Mouse (Mus musculus): ENCODE data around the gene Mgrn1. TPM values are rescaled to one million over a fixed set of nuclear protein-coding genes. Genes with fewer than 3 reads are reported as not detected.

The Mgrn1 gene
- 0.29 and 0.43 TPM in 2 replicates for polyA plus RNA-seq (2012)

DNA sequence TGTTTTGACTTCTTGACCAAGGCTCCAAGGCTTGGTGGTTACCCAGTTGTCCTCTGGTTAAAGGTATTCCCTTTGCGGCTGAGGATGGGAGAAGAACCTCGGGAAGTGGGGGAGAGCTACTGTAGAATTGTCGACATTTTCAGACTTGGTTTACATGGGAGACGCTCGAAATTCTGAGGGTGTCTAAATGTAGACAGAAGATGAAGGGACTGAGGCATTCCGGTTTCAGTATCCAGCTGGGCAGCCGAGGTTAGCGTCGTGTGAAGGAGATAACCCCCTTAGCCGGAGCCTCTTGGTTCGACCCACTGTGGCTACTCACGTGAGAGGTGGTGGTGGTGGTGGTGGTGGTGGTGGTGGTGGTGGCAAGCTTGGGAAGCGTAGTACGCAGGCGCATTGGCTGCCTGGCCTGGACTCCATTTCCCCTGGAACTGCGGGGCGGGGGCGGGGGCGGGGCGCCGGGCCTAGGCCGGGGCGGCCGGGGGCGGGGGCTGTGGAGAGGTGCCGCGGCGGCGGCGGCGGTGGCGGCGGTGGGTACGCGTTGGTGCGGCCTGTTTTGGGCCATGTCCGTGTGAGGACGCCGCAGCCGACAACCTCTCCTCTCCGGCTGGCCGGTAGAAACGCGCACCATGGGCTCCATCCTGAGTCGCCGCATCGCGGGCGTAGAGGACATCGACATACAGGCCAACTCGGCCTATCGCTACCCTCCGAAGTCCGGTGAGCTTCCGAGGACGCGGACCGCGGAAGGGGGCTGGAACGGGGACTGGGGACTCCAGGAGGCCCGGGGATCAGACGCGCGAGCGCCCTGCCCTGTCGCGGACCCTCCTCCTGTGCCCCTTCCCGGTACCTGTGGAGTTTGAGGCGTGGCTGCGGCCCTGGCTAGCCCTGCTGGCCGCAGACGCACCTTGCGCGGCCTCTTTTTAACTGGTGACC is at the start of gene Mgrn1:
TSS of gene Mgrn1 (plus strand) at position 490 of the 930 bp plus-strand sequence.
- peaks cover 46% of the 10 kb centered on the region for H3K4me1 ChIP-seq (ENCODE audit: control insufficient read depth)
- no peaks in the 10 kb centered on the region for H3K27me3 ChIP-seq (ENCODE audit: control insufficient read depth)
- peak within 1 kb of the TSS; percentile 83 for H3K4me3 ChIP-seq (replicated peaks)
- TF ChIP-seq GATA1 (IDR thresholded peaks at IDR 0.05; ENCODE audit: low read length) (no peak), TAL1 (IDR thresholded peaks at IDR 0.05; ENCODE audit: low read length) (no peak)
- no peaks in the 10 kb centered on the region for H3K9me3 ChIP-seq (ENCODE audit: control insufficient read depth, low read length)
- H3K36me3 ChIP-seq (ENCODE audit: control insufficient read depth): peaks cover 2% of the 10 kb centered on the region

DNA sequence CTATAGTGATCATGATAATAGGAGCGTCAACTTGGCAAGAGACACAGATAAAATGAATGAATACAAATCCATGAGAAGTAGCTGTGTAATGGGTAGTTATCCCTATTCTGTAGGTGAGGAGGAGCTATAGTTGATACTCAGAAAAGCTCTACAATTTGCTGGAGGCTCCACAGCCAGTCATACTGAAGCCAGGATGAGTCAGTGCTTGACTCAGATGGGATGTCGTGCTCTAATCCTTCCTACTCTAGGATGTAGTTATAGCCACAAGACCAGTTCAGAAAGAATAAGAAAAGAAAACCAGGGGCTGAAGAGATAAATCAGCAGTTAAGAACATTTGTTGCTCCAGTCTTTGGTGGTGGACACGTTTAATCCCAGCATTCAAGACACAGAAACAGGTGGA is 48.4 kb upstream of the Mgrn1 start:
- no peaks in the 10 kb centered on the region for H3K9me3 ChIP-seq (ENCODE audit: control insufficient read depth, low read length)
- no peaks in the 10 kb centered on the region for H3K27me3 ChIP-seq (ENCODE audit: control insufficient read depth)
- TF ChIP-seq GATA1 (IDR thresholded peaks at IDR 0.05; ENCODE audit: low read length): no peak
- TF ChIP-seq TAL1 (IDR thresholded peaks at IDR 0.05; ENCODE audit: low read length): no peak
- H3K36me3 ChIP-seq (ENCODE audit: control insufficient read depth): no peaks in the 10 kb centered on the region
- H3K4me1 ChIP-seq (ENCODE audit: control insufficient read depth): no peaks in the 10 kb centered on the region
- no peak overlapping the region for H3K4me3 ChIP-seq (replicated peaks)

DNA sequence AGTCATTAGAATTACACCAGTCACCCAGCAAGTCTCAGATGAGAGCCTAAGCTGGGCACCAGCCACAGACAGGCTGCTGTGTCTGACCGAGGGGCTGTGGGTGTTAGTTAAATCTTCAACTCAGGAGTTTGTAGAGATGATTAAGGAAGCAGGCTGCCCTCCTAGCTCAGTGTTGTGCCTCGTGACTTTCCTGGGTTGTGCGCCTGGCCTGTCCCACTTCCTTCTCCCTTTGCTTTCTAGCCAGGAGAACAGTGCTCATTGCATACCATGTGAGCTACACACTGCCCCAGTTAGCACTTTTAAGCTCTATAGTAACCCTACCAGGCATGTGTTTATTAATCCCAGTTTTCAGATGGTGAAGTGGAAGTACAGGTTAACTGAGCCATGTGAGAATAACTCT is 46.5 kb upstream of the Mgrn1 start:
- no peaks in the 10 kb centered on the region for H3K9me3 ChIP-seq (ENCODE audit: control insufficient read depth, low read length)
- H3K27me3 ChIP-seq (ENCODE audit: control insufficient read depth): no peaks in the 10 kb centered on the region
- no peak overlapping the region for H3K4me3 ChIP-seq (replicated peaks)
- H3K36me3 ChIP-seq (ENCODE audit: control insufficient read depth): no peaks in the 10 kb centered on the region
- no peaks in the 10 kb centered on the region for H3K4me1 ChIP-seq (ENCODE audit: control insufficient read depth)
- no peak for TF ChIP-seq GATA1 (IDR thresholded peaks at IDR 0.05; ENCODE audit: low read length)
- TF ChIP-seq TAL1 (IDR thresholded peaks at IDR 0.05; ENCODE audit: low read length): no peak

DNA sequence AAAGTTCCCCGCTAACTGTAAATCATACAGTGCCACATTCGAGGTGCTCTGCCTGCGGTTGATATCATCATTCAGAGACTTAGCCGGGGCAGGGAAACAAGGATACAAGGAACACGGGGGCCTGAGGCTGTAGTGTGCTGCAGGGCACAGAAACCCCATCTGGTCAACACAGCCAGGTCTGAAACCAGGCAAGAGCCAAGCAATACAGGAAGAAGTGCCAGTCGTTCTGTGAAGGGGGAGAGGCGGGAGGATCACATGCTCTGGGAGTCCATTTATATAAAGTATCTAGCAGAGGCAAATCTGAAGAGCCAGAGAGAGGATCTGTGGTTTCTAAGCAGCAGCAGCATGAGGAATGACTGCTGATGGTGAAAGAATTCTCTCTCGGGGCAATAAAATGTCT is 45.8 kb upstream of the Mgrn1 start:
- H3K4me3 ChIP-seq (replicated peaks): no peak overlapping the region
- TF ChIP-seq GATA1 (IDR thresholded peaks at IDR 0.05; ENCODE audit: low read length) (no peak), TAL1 (IDR thresholded peaks at IDR 0.05; ENCODE audit: low read length) (no peak)
- H3K36me3 ChIP-seq (ENCODE audit: control insufficient read depth): no peaks in the 10 kb centered on the region
- no peaks in the 10 kb centered on the region for H3K4me1 ChIP-seq (ENCODE audit: control insufficient read depth)
- H3K9me3 ChIP-seq (ENCODE audit: control insufficient read depth, low read length): no peaks in the 10 kb centered on the region
- no peaks in the 10 kb centered on the region for H3K27me3 ChIP-seq (ENCODE audit: control insufficient read depth)

DNA sequence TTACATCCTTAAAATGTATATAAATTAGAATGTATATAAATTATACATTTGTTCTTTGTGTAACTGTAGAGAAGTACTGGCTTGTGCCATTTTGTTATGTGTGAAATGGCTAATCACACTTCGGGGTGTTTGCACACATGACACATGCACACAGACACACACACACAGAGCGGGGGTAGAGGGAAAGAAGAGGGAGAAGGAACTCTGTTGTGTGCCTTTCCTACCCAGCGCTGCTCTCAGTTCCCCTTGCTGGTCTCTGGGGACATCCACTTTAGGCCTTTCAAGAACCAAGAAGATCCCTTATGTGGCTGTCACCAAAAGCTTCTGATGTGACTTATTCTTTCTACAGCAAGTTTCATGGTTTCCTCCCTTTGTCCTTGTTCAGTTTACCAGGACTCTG is 39.0 kb upstream of the Mgrn1 start:
- Histone ChIP-seq H3K9me3 (ENCODE audit: control insufficient read depth, low read length) (no peaks in the 10 kb centered on the region), H3K4me1 (ENCODE audit: control insufficient read depth) (no peaks in the 10 kb centered on the region), H3K4me3 (replicated peaks) (no peak overlapping the region), H3K36me3 (ENCODE audit: control insufficient read depth) (no peaks in the 10 kb centered on the region), H3K27me3 (ENCODE audit: control insufficient read depth) (peaks cover 2% of the 10 kb centered on the region; the same call in 1 of the 2 replicates)
- TF ChIP-seq TAL1 (IDR thresholded peaks at IDR 0.05; ENCODE audit: low read length): no peak
- no peak for TF ChIP-seq GATA1 (IDR thresholded peaks at IDR 0.05; ENCODE audit: low read length)

DNA sequence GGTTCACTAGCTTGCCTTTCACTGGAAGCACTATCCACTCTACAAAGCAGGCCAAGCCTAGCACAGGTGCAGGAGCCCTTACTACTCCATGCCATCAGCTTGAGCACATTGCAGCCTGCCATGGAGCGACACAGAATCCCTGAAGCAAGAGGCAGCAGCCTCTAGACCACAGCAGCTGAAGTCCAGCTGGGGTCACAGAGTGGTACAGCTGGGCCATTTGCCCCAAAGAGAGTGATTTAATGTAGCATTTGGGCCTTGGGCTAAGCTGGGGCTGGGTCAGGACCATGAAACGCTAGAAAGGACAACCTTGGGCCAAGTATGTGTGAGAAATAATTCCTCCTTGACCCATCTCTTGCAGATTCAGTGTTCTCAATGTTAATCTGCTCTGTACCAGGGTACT is 38.0 kb upstream of the Mgrn1 start:
- Histone ChIP-seq H3K9me3 (ENCODE audit: control insufficient read depth, low read length) (no peaks in the 10 kb centered on the region), H3K27me3 (ENCODE audit: control insufficient read depth) (peaks cover 2% of the 10 kb centered on the region; the same call in 1 of the 2 replicates), H3K4me1 (ENCODE audit: control insufficient read depth) (no peaks in the 10 kb centered on the region), H3K4me3 (replicated peaks) (no peak overlapping the region), H3K36me3 (ENCODE audit: control insufficient read depth) (no peaks in the 10 kb centered on the region)
- TF ChIP-seq TAL1 (IDR thresholded peaks at IDR 0.05; ENCODE audit: low read length) (no peak), GATA1 (IDR thresholded peaks at IDR 0.05; ENCODE audit: low read length) (no peak)

DNA sequence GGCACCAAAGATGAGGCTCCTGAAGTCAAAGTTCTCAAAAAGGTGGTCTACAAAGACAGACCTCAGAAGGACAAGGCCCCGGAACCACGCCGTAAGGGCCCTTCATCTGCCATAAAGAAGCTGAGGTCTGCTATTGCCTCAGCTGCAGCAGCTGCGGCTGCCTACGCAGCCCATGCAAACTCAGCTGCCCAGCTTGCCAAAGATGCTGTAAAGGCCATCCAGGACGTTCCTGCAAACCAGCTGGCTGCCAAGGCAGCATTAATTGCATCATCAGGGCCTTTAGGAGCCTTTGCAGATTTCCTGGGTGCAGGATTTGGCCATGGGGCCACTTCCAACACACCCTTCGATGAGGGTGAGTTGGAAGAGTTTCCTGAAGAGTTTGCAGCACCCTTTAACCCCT is 35.7 kb upstream of the Mgrn1 start:
- Histone ChIP-seq H3K36me3 (ENCODE audit: control insufficient read depth) (no peaks in the 10 kb centered on the region), H3K27me3 (ENCODE audit: control insufficient read depth) (peaks cover 6% of the 10 kb centered on the region), H3K9me3 (ENCODE audit: control insufficient read depth, low read length) (no peaks in the 10 kb centered on the region), H3K4me1 (ENCODE audit: control insufficient read depth) (no peaks in the 10 kb centered on the region), H3K4me3 (replicated peaks) (no peak overlapping the region)
- TF ChIP-seq TAL1 (IDR thresholded peaks at IDR 0.05; ENCODE audit: low read length) (no peak), GATA1 (IDR thresholded peaks at IDR 0.05; ENCODE audit: low read length) (no peak)

DNA sequence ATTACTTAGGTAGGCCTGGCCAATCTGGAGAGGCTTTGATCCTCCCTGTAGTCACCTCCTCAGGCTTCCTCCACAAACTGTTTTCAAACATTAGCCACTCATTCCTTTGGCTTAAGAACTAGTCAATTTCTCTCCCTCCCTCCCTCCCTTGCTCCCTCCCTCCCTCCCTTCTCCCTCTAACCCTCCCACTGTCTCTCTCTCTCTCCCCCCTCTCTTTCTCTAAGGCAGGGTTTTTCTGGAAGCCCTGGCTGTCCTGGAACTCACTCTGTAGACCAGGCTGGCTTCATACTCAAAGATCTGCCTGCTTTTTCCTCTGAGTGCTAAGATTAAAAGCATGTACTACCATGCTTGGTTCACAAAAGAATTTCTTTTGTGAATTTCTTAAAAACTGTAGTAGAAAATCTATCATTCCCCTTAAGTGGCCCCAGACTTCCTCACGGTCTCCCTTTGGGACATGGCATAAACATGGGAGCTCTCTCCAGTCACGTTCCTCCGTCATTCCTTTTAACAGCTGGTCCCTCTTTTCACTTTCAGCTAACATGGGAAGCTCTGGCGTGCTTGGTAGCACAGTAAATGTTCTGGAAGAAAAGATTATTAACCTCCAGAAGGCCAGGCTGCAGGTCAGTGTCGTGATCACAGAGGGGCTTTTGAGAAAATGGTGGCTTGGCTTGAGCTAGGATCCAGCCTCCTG is 35.0 kb upstream of the Mgrn1 start:
- Histone ChIP-seq H3K36me3 (ENCODE audit: control insufficient read depth) (no peaks in the 10 kb centered on the region), H3K27me3 (ENCODE audit: control insufficient read depth) (peaks cover 9% of the 10 kb centered on the region), H3K4me3 (replicated peaks) (no peak overlapping the region), H3K9me3 (ENCODE audit: control insufficient read depth, low read length) (no peaks in the 10 kb centered on the region), H3K4me1 (ENCODE audit: control insufficient read depth) (no peaks in the 10 kb centered on the region)
- TF ChIP-seq TAL1 (IDR thresholded peaks at IDR 0.05; ENCODE audit: low read length) (no peak), GATA1 (IDR thresholded peaks at IDR 0.05; ENCODE audit: low read length) (no peak)

DNA sequence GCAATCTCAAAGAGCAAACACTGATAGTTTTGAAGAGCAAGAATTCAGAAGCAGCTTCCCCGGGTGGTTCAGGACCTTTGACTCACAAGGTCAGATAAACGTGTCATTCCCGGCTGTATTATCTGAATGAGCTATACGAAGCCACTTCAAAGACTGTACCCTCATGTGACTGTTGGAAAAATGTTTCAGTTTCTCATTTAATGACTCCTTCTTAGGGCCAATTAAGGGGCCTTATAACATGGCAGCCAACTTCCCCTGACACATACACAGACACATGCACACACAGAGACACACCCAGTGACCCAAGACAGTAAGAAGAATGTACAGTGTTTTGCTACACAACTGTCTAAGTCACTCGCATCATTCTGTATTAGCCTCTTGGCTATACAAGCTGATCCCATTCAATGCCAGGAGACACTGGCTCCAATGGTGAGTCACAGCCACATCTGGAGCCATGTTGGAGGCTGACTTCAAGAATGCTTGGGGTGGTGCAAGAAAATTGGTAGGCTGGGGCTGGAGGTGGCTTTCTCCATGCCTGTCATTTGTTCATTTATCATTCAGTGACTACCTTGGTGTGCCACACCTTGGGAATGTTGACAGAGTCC is 30.9 kb upstream of the Mgrn1 start:
- Histone ChIP-seq H3K36me3 (ENCODE audit: control insufficient read depth) (no peaks in the 10 kb centered on the region), H3K4me1 (ENCODE audit: control insufficient read depth) (no peaks in the 10 kb centered on the region), H3K9me3 (ENCODE audit: control insufficient read depth, low read length) (no peaks in the 10 kb centered on the region), H3K4me3 (replicated peaks) (no peak overlapping the region), H3K27me3 (ENCODE audit: control insufficient read depth) (peaks cover 10% of the 10 kb centered on the region)
- TF ChIP-seq GATA1 (IDR thresholded peaks at IDR 0.05; ENCODE audit: low read length) (no peak), TAL1 (IDR thresholded peaks at IDR 0.05; ENCODE audit: low read length) (no peak)

Data from erythroblast, embryonic 14.5 days (primary cell).